Mouse (Mus musculus): ENCODE measurements around the gene Xxylt1.

The Xxylt1 gene

GRCm38 (mm10) chr16:30988225-30988624, 93.0 kb downstream of the Xxylt1 start:
- DNase-seq (ENCODE audit: low spot score in 2 of 2) = no peak

- DNase-seq (ENCODE audit: low spot score in 2 of 2) = no peak
Measured at GRCm38 (mm10) chr16:30987684-30988083, 93.5 kb downstream of the Xxylt1 start.

- DNase-seq (ENCODE audit: low spot score in 2 of 2) = no peak
Measured at GRCm38 (mm10) chr16:30984826-30985545, 96.2 kb downstream of the Xxylt1 start.

- DNase-seq (ENCODE audit: low spot score in 2 of 2) = no peak
Measured at GRCm38 (mm10) chr16:30984101-30984500, 97.1 kb downstream of the Xxylt1 start.

- no peak for DNase-seq (ENCODE audit: low spot score in 2 of 2)
Measured at GRCm38 (mm10) chr16:30983699-30984098, 97.5 kb downstream of the Xxylt1 start.

- no peak for DNase-seq (ENCODE audit: low spot score in 2 of 2)
Measured at GRCm38 (mm10) chr16:30983281-30983680, 98.0 kb downstream of the Xxylt1 start.

- peak in 1 of 2 experiments; percentile 81 for DNase-seq (ENCODE audit: low spot score in 2 of 2)
Measured at GRCm38 (mm10) chr16:30981345-30981744, 99.9 kb downstream of the Xxylt1 start.

GRCm38 (mm10) chr16:30979905-30980304, 101.3 kb downstream of the Xxylt1 start:
- DNase-seq (ENCODE audit: low spot score in 2 of 2) = no peak

- DNase-seq (ENCODE audit: low spot score in 2 of 2) = no peak
Measured at GRCm38 (mm10) chr16:30977728-30978127, 103.5 kb downstream of the Xxylt1 start.

GRCm38 (mm10) chr16:30977186-30977585, 104.0 kb downstream of the Xxylt1 start:
- peak; percentile 87 to 92 for DNase-seq (ENCODE audit: low spot score in 2 of 2)

GRCm38 (mm10) chr16:30974549-30974948, 106.7 kb downstream of the Xxylt1 start:
- no peak for DNase-seq (ENCODE audit: low spot score in 2 of 2)

- peak in 1 of 2 experiments; percentile 50 for DNase-seq (ENCODE audit: low spot score in 2 of 2)
Measured at GRCm38 (mm10) chr16:30973416-30973815, 107.8 kb downstream of the Xxylt1 start.

GRCm38 (mm10) chr16:30971950-30972541, 109.2 kb downstream of the Xxylt1 start:
- no peak for DNase-seq (ENCODE audit: low spot score in 2 of 2)

- peak; percentile 28 to 62 for DNase-seq (ENCODE audit: low spot score in 2 of 2)
Measured at GRCm38 (mm10) chr16:30969266-30970064, 111.8 kb downstream of the Xxylt1 start.

- DNase-seq (ENCODE audit: low spot score in 2 of 2) = no peak
Measured at GRCm38 (mm10) chr16:30968402-30969151, 112.7 kb downstream of the Xxylt1 start.

- DNase-seq (ENCODE audit: low spot score in 2 of 2) = no peak
Measured at GRCm38 (mm10) chr16:30966684-30967083, 114.5 kb downstream of the Xxylt1 start.

- DNase-seq (ENCODE audit: low spot score in 2 of 2) = no peak
Measured at GRCm38 (mm10) chr16:30964891-30965290, 116.3 kb downstream of the Xxylt1 start.

GRCm38 (mm10) chr16:30964411-30964810, 116.8 kb downstream of the Xxylt1 start:
- no peak for DNase-seq (ENCODE audit: low spot score in 2 of 2)

- DNase-seq (ENCODE audit: low spot score in 2 of 2) = no peak
Measured at GRCm38 (mm10) chr16:30962515-30962914, 118.7 kb downstream of the Xxylt1 start.

- DNase-seq (ENCODE audit: low spot score in 2 of 2) = no peak
Measured at GRCm38 (mm10) chr16:30961176-30961575, 120.1 kb downstream of the Xxylt1 start.

GRCm38 (mm10) chr16:30960266-30960665, 121.0 kb downstream of the Xxylt1 start:
- DNase-seq (ENCODE audit: low spot score in 2 of 2) = no peak

- DNase-seq (ENCODE audit: low spot score in 2 of 2) = no peak
Measured at GRCm38 (mm10) chr16:30959692-30960091, 121.5 kb downstream of the Xxylt1 start.
